Mouse (Mus musculus) liver, embryonic 11.5 days (tissue): Measurements from ENCODE around the gene Thrb. TPM values are rescaled to one million over a fixed set of nuclear protein-coding genes. Genes with fewer than 3 reads are reported as not detected.
A peak's percentile ranks its signal among the peaks of the same experiment; 100 is the strongest.

Experiments used
- ATAC-seq: fragments of 200-750 bp; cut with Nextera tagmentation; replicated peaks from 2 replicates; pipeline ENCODE4 v1.8.0; 2017; ENCODE audit warnings: moderate number of reproducible peaks, mild to moderate bottlenecking, moderate TSS enrichment, moderate library complexity; ENCODE audit not compliant: low FRiP score
- DNase-seq: peaks from one replicate; pipeline ENCODE4 v3.0.0-alpha.2; 2017; ENCODE audit warnings: low spot score
- H3K27ac ChIP-seq: fragments of 300-500 bp; sonication (generic); 2 replicates; pipeline ENCODE4 v1.5.1; 2014; ENCODE audit warnings: mild to moderate bottlenecking, low read depth, low read length, control low read depth
- H3K27me3 ChIP-seq: fragments of 300-500 bp; sonication (generic); replicated peaks from 2 replicates; pipeline ENCODE4 v1.6.1; 2014; ENCODE audit warnings: low read length, mixed read lengths; ENCODE audit not compliant: control insufficient read depth, insufficient read depth
- H3K36me3 ChIP-seq: fragments of 300-500 bp; sonication (generic); 2 replicates; pipeline ENCODE4 v1.6.1; 2014; ENCODE audit warnings: mild to moderate bottlenecking, low read length, moderate library complexity, mixed read lengths; ENCODE audit not compliant: control insufficient read depth, insufficient read depth
- H3K4me1 ChIP-seq: fragments of 300-500 bp; sonication (generic); replicated peaks from 2 replicates; pipeline ENCODE4 v1.6.1; 2014; ENCODE audit warnings: low read length, mixed read lengths; ENCODE audit not compliant: control insufficient read depth, insufficient read depth
- H3K4me2 ChIP-seq: fragments of 300-500 bp; sonication (generic); 2 replicates; pipeline ENCODE4 v1.6.1; 2014; ENCODE audit warnings: mild to moderate bottlenecking, control low read depth, moderate library complexity
- H3K4me3 ChIP-seq: fragments of 300-500 bp; sonication (generic); 2 replicates; pipeline ENCODE4 v1.5.1; 2014; ENCODE audit warnings: low read depth, low read length, control low read depth
- H3K9ac ChIP-seq: fragments of 300-500 bp; sonication (generic); 2 replicates; pipeline ENCODE4 v1.6.1; 2014; ENCODE audit warnings: low read depth, low read length, control low read depth
- H3K9me3 ChIP-seq: fragments of 300-500 bp; sonication (generic); 2 replicates; pipeline ENCODE4 v1.6.1; 2016; ENCODE audit warnings: low read length, inconsistent platforms, mixed read lengths; ENCODE audit not compliant: control insufficient read depth
- WGBS: fragments of 180-500 bp; shearing (Covaris S2); extraction: QIAGEN DNeasy Blood & Tissue Kit; methylation state at CpG from one replicate; pipeline ENCODE4 v1.1.7; 2014; 5-methylcytosine and 5-hydroxymethylcytosine counted together
- polyA plus RNA-seq: library from polyadenylated mRNA; unstranded; fragments of >200 nt; fragmentation: Nextera tagmentation; extraction: Ambion mirVana; gene quantifications from 2 replicates; pipeline ENCODE4 v1.2.1, GENCODE M21; 2014

Thrb gene
- polyA plus RNA-seq, 1 experiment from 2014 or later: 1.7 TPM

- no peaks in the 10 kb centered on the region for H3K4me1 ChIP-seq
- H3K4me3 ChIP-seq: no peak overlapping the region
- H3K4me2 ChIP-seq: no peak overlapping the region
- DNase-seq (no peak), ATAC-seq (no peak)
- H3K9ac ChIP-seq: no peak overlapping the region
- no peaks in the 10 kb centered on the region for H3K9me3 ChIP-seq
- 77% methylated on average over 4 of the region's 4 CpGs for WGBS
- H3K27ac ChIP-seq: no peak overlapping the region
- no peaks in the 10 kb centered on the region for H3K27me3 ChIP-seq
- H3K36me3 ChIP-seq: no peaks in the 10 kb centered on the region
Measured at GRCm38 (mm10) chr14:17781921-17782320, 121.9 kb downstream of the Thrb start.

GRCm38 (mm10) chr14:17784207-17784806 lies 124.2 kb downstream of the Thrb start:
- Histone ChIP-seq H3K36me3 (no peaks in the 10 kb centered on the region), H3K27ac (no peak overlapping the region), H3K4me2 (peak overlapping the region; percentile 16; the same call in 1 of the 2 replicates), H3K9me3 (no peaks in the 10 kb centered on the region), H3K27me3 (no peaks in the 10 kb centered on the region), H3K4me1 (no peaks in the 10 kb centered on the region), H3K4me3 (no peak overlapping the region), H3K9ac (no peak overlapping the region)
- DNase-seq (no peak), ATAC-seq (peak; percentile 57; the same call in 1 of the 2 replicates)
- WGBS: 21% methylated on average over 5 of the region's 5 CpGs

GRCm38 (mm10) chr14:17785370-17785769 lies 125.3 kb downstream of the Thrb start:
- no peak for DNase-seq

GRCm38 (mm10) chr14:17786249-17786648 lies 126.2 kb downstream of the Thrb start:
- ATAC-seq (no peak), DNase-seq (no peak)
- Histone ChIP-seq H3K4me2 (no peak overlapping the region), H3K27ac (no peak overlapping the region), H3K4me3 (no peak overlapping the region), H3K9me3 (no peaks in the 10 kb centered on the region), H3K4me1 (no peaks in the 10 kb centered on the region), H3K9ac (no peak overlapping the region), H3K27me3 (no peaks in the 10 kb centered on the region), H3K36me3 (no peaks in the 10 kb centered on the region)
- WGBS: 30% methylated on average over 2 of the region's 2 CpGs

More at GRCm38 (mm10) chr14:17785370-17785769, 125.3 kb downstream of the Thrb start:
- Histone ChIP-seq H3K27me3 (no peaks in the 10 kb centered on the region), H3K9me3 (no peaks in the 10 kb centered on the region), H3K9ac (no peak overlapping the region), H3K4me1 (no peaks in the 10 kb centered on the region), H3K4me2 (peak overlapping the region; percentile 31; the same call in 1 of the 2 replicates), H3K36me3 (no peaks in the 10 kb centered on the region), H3K4me3 (no peak overlapping the region), H3K27ac (no peak overlapping the region)
- 54% methylated on average over 3 of the region's 3 CpGs for WGBS
- no peak for ATAC-seq

GRCm38 (mm10) chr14:17803934-17804602 lies 144.0 kb downstream of the Thrb start:
- no peak for DNase-seq
- WGBS: 70% methylated on average over 3 of the region's 3 CpGs
- no peak for ATAC-seq

GRCm38 (mm10) chr14:17811051-17811450 lies 151.0 kb downstream of the Thrb start:
- Histone ChIP-seq H3K27ac (no peak overlapping the region), H3K27me3 (no peaks in the 10 kb centered on the region), H3K4me3 (no peak overlapping the region), H3K4me1 (no peaks in the 10 kb centered on the region), H3K4me2 (no peak overlapping the region), H3K9me3 (no peaks in the 10 kb centered on the region), H3K36me3 (no peaks in the 10 kb centered on the region), H3K9ac (no peak overlapping the region)
- DNase-seq (no peak), ATAC-seq (no peak)
- 71% methylated on average over 4 of the region's 4 CpGs for WGBS

More at GRCm38 (mm10) chr14:17803934-17804602, 144.0 kb downstream of the Thrb start:
- no peaks in the 10 kb centered on the region for H3K4me1 ChIP-seq
- no peak overlapping the region for H3K4me2 ChIP-seq
- H3K27me3 ChIP-seq: no peaks in the 10 kb centered on the region
- no peaks in the 10 kb centered on the region for H3K9me3 ChIP-seq
- no peak overlapping the region for H3K4me3 ChIP-seq
- H3K36me3 ChIP-seq: no peaks in the 10 kb centered on the region
- H3K27ac ChIP-seq: no peak overlapping the region
- no peak overlapping the region for H3K9ac ChIP-seq

- WGBS: 69% methylated on average over 5 of the region's 5 CpGs
- ATAC-seq (no peak), DNase-seq (no peak)
- Histone ChIP-seq H3K36me3 (no peaks in the 10 kb centered on the region), H3K4me1 (no peaks in the 10 kb centered on the region), H3K4me2 (no peak overlapping the region), H3K27ac (no peak overlapping the region), H3K9ac (no peak overlapping the region), H3K27me3 (no peaks in the 10 kb centered on the region), H3K9me3 (no peaks in the 10 kb centered on the region), H3K4me3 (no peak overlapping the region)
Measured at GRCm38 (mm10) chr14:17812414-17812813, 152.4 kb downstream of the Thrb start.

GRCm38 (mm10) chr14:17815103-17815502 lies 155.0 kb downstream of the Thrb start:
- 57% methylated on average over 2 of the region's 2 CpGs for WGBS
- Histone ChIP-seq H3K4me2 (no peak overlapping the region), H3K9ac (no peak overlapping the region), H3K9me3 (no peaks in the 10 kb centered on the region), H3K36me3 (no peaks in the 10 kb centered on the region), H3K4me1 (no peaks in the 10 kb centered on the region), H3K4me3 (no peak overlapping the region), H3K27ac (no peak overlapping the region), H3K27me3 (no peaks in the 10 kb centered on the region)
- no peak for DNase-seq
- ATAC-seq: no peak

GRCm38 (mm10) chr14:17818086-17818485 lies 158.0 kb downstream of the Thrb start:
- Histone ChIP-seq H3K36me3 (no peaks in the 10 kb centered on the region), H3K4me3 (no peak overlapping the region), H3K9me3 (no peaks in the 10 kb centered on the region), H3K27ac (no peak overlapping the region), H3K27me3 (no peaks in the 10 kb centered on the region), H3K4me1 (no peaks in the 10 kb centered on the region), H3K9ac (no peak overlapping the region), H3K4me2 (no peak overlapping the region)
- ATAC-seq: no peak
- no peak for DNase-seq
- 86% methylated on average over 2 of the region's 2 CpGs for WGBS
